Comparison of ENCODE assay signal across 12 mouse cellular contexts in the genomic region with DNA sequence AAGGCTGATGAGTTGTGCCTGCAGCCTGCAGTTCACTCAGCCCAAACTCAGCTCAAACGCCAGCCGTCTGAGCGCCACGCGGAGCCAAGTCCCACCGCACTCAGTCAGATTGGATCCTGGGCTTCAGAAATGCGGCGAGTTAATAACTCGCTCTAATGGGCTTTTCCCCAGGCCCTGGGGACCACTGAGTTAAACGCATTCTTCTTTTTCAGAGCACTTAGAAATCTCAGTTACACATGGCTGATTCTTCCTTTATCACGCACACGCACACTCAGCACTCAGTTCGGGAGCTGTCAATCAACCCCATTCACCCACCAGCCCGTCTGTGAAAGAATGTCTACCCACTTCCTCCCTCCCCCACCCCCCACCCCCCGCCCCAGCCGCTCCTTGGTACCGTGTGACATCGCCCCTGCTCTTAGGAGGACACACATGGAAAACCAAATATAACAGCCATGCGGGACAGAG. TPM values are rescaled to one million over a fixed set of nuclear protein-coding genes. Genes with fewer than 3 reads are reported as not detected.
DNase-seq lines count a peak whose midpoint lies in the region; ATAC-seq lines count a peak whose summit lies in the region.
"Had no signal": no experiment of that assay in that cellular context is flagged by ENCODE, and none has a peak within 500 bp of the region (broad histone marks: within the 10 kb centered on the region; RNA-seq: fewer than 3 reads in every experiment).

No protein-coding gene starts in this region.

- 11% methylated on average over 19 of the region's 19 CpGs for WGBS in embryonic facial prominence, embryonic 14.5 days
- 6% methylated on average over 19 of the region's 19 CpGs for WGBS in hindbrain, embryonic 13.5 days
- WGBS in midbrain, embryonic 16.5 days = 8% methylated on average over 18 of the region's 19 CpGs

- no peaks in the 10 kb centered on the region for H3K36me3 ChIP-seq in embryonic facial prominence, embryonic 14.5 days (ENCODE audit: control insufficient read depth, insufficient read depth, low read length)
- no peaks in the 10 kb centered on the region for H3K36me3 ChIP-seq in hindbrain, embryonic 13.5 days
- no peaks in the 10 kb centered on the region for H3K36me3 ChIP-seq in midbrain, embryonic 16.5 days (ENCODE audit: control insufficient read depth, insufficient read depth, low read length)
- H3K36me3 ChIP-seq: lung, embryonic 15.5 days had no signal

- H3K27ac ChIP-seq in embryonic facial prominence, embryonic 14.5 days (replicated peaks; ENCODE audit: low read depth, low read length) = no peak overlapping the region
- peak overlapping the region; percentile 82 for H3K27ac ChIP-seq in hindbrain, embryonic 13.5 days
- H3K27ac ChIP-seq in midbrain, embryonic 16.5 days (ENCODE audit: low read length) = peak overlapping the region; percentile 71
- H3K27ac ChIP-seq: lung, embryonic 15.5 days had no signal

- H3K4me3 ChIP-seq in embryonic facial prominence, embryonic 14.5 days (ENCODE audit: low read depth, low read length) = no peak overlapping the region
- no peak overlapping the region for H3K4me3 ChIP-seq in hindbrain, embryonic 13.5 days
- no peak overlapping the region for H3K4me3 ChIP-seq in midbrain, embryonic 16.5 days (ENCODE audit: low read depth, low read length)
- H3K4me3 ChIP-seq: lung, embryonic 15.5 days had no signal

- H3K27me3 ChIP-seq in embryonic facial prominence, embryonic 14.5 days (replicated peaks; ENCODE audit: control insufficient read depth, insufficient read depth, low read length) = peaks cover 17% of the 10 kb centered on the region
- peaks cover 12% of the 10 kb centered on the region; the same call in 1 of the 2 replicates for H3K27me3 ChIP-seq in hindbrain, embryonic 13.5 days
- H3K27me3 ChIP-seq in midbrain, embryonic 16.5 days (ENCODE audit: control insufficient read depth, insufficient read depth, low read depth, low read length) = no peaks in the 10 kb centered on the region

- H3K9me3 ChIP-seq in embryonic facial prominence, embryonic 14.5 days (ENCODE audit: control insufficient read depth, low read length) = no peaks in the 10 kb centered on the region
- H3K9me3 ChIP-seq in hindbrain, embryonic 13.5 days = no peaks in the 10 kb centered on the region
- H3K9me3 ChIP-seq in midbrain, embryonic 16.5 days (replicated peaks; ENCODE audit: control insufficient read depth, low read length, poor library complexity, severe bottlenecking) = no peaks in the 10 kb centered on the region
- H3K9me3 ChIP-seq: lung, embryonic 15.5 days had no signal

- peak; percentile 49 for DNase-seq in embryo, embryonic 11 days
- peak; percentile 47 for DNase-seq in embryonic facial prominence, embryonic 14.5 days (ENCODE audit: low spot score)
- DNase-seq in thymus, postnatal 0 days (ENCODE audit: low spot score) = no peak
- DNase-seq in adrenal gland, postnatal 10 days = no peak
- no peak for DNase-seq in liver

- H3K4me2 ChIP-seq in embryonic facial prominence, embryonic 14.5 days (ENCODE audit: low read depth, low read length) = no peak overlapping the region; the same call in 1 of the 2 replicates
- peak overlapping the region; percentile 11 for H3K4me2 ChIP-seq in hindbrain, embryonic 13.5 days
- H3K4me2 ChIP-seq in midbrain, embryonic 16.5 days (ENCODE audit: low read length) = peak overlapping the region; percentile 26
- H3K4me2 ChIP-seq: lung, embryonic 15.5 days had no signal

- H3K4me1 ChIP-seq in embryonic facial prominence, embryonic 14.5 days (ENCODE audit: control insufficient read depth, insufficient read depth, low read length) = 0 out of 2 replicates have a peak, but pooled peaks cover 4% of the 10 kb centered on the region
- H3K4me1 ChIP-seq in hindbrain, embryonic 13.5 days (replicated peaks) = peaks cover 68% of the 10 kb centered on the region
- H3K4me1 ChIP-seq in midbrain, embryonic 16.5 days (ENCODE audit: control insufficient read depth, insufficient read depth, low read length) = peaks cover 45% of the 10 kb centered on the region

- ATAC-seq in embryonic facial prominence, embryonic 14.5 days (ENCODE audit: low read depth) = no peak
- ATAC-seq in hindbrain, embryonic 13.5 days (ENCODE audit: low FRiP score) = peak; percentile 62
- peak; percentile 69 for ATAC-seq in midbrain, embryonic 16.5 days

- H3K9ac ChIP-seq in embryonic facial prominence, embryonic 14.5 days (ENCODE audit: low read depth, low read length) = no peak overlapping the region
- H3K9ac ChIP-seq in hindbrain, embryonic 13.5 days = peak overlapping the region; percentile 43; the same call in 1 of the 2 replicates
- no peak overlapping the region for H3K9ac ChIP-seq in midbrain, embryonic 16.5 days (ENCODE audit: low read depth, low read length)
- H3K9ac ChIP-seq: lung, embryonic 15.5 days had no signal

RNA-seq across cellular contexts. Expression of a gene that starts 32.8 kb away (rescaled TPM):
- not detected in 2 replicates for polyA plus RNA-seq in embryonic facial prominence, embryonic 14.5 days (2014; fragmentation: Nextera tagmentation; extraction: Ambion mirVana)
- polyA plus RNA-seq in hindbrain, embryonic 13.5 days (2015; fragmentation: Nextera tagmentation; extraction: Ambion mirVana) = 0.78 and 1.2 TPM in 2 replicates
- polyA plus RNA-seq in midbrain, embryonic 16.5 days (2015; fragmentation: Nextera tagmentation; extraction: Ambion mirVana) = 1.0 and 1.6 TPM in 2 replicates
- not detected in 2 replicates for polyA plus RNA-seq in thymus, postnatal 0 days (2015; fragmentation: Nextera tagmentation; extraction: Ambion mirVana)
- not detected for total RNA-seq in adrenal gland, postnatal 10 days (2021)
- total RNA-seq: heart, adult 8-10 months; layer of hippocampus, adult 8-10 months had no signal
- polyA plus RNA-seq: intestine, embryonic 14.5 days; limb, embryonic 11.5 days; lung, embryonic 15.5 days had no signal

Comparison
In these comparisons a context has a peak if more than half of its experiments do, and no peak if none do; other contexts are left out.
1. DNase-seq: peak in embryo, embryonic 11 days (single experiment) and embryonic facial prominence, embryonic 14.5 days (single experiment); none in thymus, postnatal 0 days (single experiment), adrenal gland, postnatal 10 days (single experiment) and liver (single experiment).